Mouse (Mus musculus) left cerebral cortex, adult 11 months (tissue): ENCODE data around the gene Ano5.

Experiments
- DNase-seq: peaks from one replicate; pipeline ENCODE4 v3.0.0; 2022; ENCODE audit warnings: low spot score

The Ano5 gene

GRCm38 (mm10) chr7:51629206-51629605 is 118.4 kb downstream of the Ano5 start:
- no peak for DNase-seq

DNA sequence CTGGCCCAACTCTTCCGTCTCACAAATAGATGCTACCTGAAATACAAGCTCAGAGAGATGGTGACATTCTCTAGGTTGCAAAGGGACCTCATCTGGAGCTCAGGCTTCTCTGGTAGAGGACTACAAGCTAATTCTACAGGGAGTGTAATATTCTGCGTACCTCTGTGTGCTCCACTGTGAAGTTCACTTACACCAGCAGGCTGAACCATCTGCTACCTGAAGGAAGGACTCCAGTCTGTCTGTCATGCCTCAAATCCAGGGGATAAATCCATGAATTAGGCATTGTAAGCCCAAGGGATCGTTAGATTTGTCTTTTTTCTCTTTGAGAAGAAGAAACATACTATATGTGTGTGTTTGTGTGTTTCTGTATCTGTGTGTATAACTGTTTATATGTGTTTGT is 120.3 kb downstream of the Ano5 start:
- no peak for DNase-seq

- DNase-seq = no peak
Observed at GRCm38 (mm10) chr7:51632543-51633229, 121.9 kb downstream of the Ano5 start.

DNA sequence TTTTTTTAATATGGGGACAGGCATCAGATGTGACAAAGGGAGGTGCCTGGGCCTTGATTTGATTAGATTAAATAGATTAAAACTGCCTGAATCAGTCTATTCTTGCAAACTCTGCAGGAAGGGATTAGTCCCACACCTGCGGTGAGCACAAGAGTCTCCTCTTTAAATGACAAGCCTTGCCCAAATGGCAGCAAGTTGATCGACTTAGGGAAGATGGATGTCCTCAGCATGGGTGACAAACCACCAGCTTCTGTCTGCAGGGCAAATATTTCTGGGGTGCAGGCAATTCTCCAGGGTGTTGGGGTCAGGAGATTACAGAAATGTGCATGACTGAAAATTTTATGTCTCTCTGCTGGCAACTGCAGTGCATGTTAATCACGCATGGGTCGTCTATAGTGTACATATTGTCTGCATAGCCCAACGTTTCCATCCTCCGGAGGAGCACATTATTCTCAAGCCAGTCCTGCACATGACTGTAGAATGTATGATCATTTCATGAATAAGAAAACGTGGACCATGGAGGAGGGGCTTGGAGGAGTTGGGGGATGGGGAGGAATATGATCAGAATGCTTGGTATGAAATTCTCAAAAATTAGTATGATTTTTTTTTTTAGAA is 122.5 kb downstream of the Ano5 start:
- DNase-seq = no peak
